Mouse (Mus musculus) T-cell, adult 2 months (primary cell): Measurements from ENCODE around the gene Vdr.
"Not testable (repeated sequence)": the region's sequence is repeated elsewhere in the genome, so short reads cannot be mapped to it uniquely, and the experiment has no call there.

ENCODE experiments used
- DNase-seq: peaks from one replicate; pipeline ENCODE4 v3.0.0; 2022; ENCODE audit warnings: low spot score

Gene Vdr

GRCm38 (mm10) chr15:97878696-97879328 lies 31.6 kb downstream of the Vdr start:
- no peak for DNase-seq

- DNase-seq, result no peak
Measured at GRCm38 (mm10) chr15:97875784-97876183, 34.6 kb downstream of the Vdr start.

- DNase-seq, result no peak
Measured at GRCm38 (mm10) chr15:97873717-97874116, 36.7 kb downstream of the Vdr start.

DNA sequence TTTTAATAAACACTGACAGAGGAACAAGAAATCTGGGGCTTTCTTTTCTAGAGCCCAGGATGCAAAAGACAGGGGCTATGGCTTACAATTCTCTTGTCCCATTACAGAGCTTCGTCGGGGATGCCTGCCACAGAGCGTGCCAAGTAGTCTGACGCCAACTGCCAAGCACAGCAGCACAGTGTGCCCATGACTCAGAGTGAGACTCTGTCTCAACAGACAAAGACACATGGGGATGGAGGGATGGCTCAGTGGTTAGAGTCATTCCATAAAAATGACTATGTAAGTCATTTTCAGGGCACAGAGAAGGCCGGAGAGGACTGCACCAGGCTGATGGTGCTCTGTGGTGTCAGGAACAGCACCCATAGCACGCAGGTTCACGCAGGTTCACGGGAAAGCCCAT lies 38.3 kb downstream of the Vdr start:
- no peak for DNase-seq

DNA sequence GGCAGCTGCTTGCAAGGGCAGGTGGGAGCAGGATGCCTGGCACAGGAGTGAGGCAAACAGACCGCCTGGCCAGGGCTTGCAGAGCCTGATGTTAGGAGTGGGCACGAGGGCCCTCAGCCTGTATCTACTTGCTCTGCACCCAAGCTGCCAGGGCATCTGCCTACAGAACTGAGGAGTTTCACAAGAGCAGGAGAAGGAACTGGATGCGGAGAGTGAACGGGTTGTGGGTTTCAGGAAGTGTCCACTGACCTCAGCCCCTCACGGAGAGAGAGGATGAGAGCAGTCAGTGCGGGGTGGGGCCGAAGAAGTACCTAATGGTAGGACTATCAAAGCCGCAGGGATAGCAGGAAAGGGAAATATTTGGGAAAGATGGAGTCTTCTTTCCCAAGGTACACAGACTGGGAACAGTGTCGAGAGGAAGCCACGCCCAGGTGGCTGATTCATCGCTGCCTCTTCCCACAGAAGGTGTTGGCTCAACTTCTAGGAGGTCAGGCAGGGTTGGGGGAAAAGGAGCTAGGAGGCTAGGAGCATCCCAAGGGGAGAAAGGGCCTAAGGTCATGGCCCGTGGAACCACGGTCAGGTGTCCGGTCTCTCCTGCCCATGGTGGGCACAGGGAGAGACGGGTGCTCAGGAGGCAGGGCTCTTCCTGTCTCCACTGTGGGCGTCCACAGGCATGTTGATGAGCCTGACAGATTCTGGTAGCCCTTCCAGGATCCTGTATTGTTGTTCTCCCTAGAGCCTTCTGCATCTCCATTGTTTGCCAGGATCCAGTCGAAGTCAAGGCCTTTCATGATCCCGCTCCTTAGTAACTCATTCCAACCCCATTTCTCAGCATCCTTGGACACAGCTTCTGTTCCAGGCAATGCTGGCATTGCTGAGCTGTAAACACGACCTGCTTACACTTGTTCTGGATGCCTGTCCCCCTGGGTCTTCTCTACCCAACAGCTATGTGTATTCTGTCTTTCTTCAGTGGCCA lies 39.1 kb downstream of the Vdr start:
- no peak for DNase-seq

DNA sequence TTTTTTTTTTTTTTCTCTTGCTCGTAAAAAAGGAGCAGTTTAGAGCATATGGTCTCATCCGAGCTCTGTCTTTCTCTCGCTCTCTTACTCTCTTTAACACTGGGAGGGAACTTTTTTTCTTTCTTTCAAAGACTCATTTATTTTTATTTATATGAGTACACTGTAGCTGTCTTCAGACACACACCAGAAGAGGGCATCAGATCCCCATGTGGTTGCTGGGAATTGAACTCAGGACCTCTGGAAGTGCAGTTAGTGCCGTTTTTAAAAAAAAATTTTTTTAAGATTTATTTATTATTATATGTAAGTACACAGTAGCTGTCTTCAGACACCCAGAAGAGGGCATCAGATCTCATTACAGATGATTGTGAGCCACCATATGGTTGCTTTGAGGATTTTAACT lies 40.3 kb downstream of the Vdr start:
- not testable (repeated sequence) for DNase-seq

GRCm38 (mm10) chr15:97868985-97869384 lies 41.4 kb downstream of the Vdr start:
- DNase-seq, result no peak

DNA sequence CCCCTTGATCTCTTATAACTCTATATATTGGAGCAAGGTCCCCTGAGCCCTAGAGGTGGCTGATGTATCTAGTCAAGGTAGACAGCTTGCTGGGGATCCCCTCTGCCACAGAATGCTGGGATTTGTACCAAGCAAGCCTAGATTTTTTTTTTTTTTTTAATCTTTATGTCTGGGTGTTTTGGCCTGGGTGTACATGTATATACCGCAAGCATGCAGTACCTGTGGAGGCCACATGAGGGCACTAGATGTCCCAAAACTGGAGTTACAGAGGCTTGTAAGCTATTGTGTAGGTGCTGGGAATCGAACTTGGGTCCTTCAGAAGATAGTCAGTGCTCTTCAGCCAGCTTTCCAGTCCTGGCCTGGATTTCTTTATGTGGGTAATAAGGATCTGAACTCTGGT lies 44.4 kb downstream of the Vdr start:
- DNase-seq, result no peak

DNA sequence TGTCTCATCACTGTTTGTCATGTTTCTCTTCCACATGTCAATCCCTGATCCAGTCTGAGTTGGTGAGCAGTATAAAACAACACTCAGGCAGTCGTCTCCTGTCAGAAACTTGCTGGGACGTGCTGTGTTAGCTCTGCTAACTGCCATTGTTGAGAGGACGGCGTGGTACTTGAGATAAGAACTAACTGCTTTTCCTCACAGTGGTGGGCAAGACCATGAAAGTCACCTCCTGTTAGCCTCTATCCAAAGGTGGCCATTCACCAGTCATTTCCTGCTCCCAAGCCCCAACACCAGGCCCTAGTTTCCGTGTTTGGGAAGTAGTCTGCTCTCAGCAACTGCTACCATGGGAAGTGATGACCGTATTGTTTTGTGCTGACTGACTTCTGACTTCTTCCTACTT lies 45.3 kb downstream of the Vdr start:
- no peak for DNase-seq

DNA sequence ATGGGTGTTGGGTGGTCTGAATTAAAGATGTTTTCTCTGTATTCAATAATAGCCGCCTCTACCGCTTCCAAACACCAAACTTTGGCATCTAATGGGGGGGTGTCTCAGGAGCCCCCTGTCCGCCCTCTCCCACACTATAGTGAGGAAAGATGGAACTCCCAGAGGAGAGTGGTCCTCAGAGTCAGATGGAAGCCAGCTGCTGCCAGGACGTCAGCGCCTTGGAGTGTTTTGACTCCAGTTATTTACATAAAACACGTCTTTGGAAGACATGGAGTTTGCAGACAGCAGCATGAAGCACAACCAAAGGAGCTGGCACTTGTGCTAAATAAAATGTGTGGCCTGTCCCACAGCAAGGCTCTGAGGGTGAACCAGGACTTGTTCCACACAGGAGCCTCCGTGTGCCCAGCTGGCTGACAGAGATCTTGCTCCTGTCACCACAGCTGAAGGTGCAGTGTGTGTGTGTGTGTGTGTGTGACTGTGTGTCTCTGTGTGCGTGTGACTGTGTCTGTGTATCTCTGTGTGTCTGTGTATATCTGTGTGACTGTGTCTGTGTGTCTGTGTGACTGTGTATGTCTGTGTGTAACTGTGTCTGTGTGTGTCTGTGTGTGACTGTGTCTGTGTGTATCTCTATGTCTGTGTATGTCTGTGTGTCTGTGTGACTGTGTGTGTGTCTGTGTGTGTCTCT lies 45.9 kb downstream of the Vdr start:
- DNase-seq, result no peak

DNA sequence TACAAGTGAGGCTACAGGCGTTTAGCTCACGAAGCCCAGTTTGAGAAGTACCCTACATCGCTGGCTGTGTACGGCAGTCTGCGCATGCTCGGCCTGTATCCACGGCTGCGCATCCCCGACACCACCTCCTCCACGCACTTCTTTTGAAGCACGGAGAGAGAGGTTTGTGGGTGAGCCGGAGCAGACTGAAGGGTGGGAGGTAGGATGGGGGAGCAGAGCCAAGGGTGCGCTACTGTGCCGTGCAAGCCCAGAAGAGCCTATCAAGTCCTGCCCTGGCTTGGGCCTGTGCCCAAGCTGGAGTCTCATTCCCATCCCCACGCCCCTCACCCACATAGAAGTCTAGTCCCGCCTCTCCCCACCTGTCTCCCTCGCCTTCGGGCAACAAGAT lies 46.9 kb downstream of the Vdr start:
- DNase-seq, result no peak

DNA sequence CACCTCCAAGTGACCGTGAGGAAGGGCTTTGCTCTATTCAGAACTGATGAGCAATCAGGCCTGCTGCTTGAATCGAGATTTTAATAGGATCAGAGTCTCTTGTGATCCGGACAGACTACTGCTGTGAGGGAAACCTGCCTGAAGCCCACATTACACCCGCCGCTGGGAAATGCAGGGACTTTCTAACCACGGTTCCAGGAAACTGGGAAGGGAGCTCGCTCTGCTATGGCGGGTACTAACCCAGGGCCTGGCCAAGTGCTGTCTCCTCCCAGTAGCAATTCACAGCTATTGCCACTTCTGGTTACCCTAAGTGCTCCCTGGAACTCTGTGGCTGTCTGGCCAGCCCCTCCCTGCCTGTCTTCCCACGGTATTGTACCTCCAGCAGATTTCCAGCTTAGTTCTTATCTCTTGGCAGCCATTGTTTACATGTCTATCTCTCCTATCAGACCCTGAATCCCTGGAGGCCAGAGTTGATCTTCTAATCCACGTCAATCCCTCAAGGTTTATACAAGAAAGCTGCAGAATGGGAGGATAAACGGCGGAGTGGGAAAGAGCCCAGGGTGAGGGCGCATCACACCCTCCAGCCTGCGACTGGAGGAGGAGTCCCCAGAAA lies 47.4 kb downstream of the Vdr start:
- no peak for DNase-seq

- DNase-seq, result no peak
Measured at GRCm38 (mm10) chr15:97860353-97860752, 50.1 kb downstream of the Vdr start.

- DNase-seq, result no peak
Measured at GRCm38 (mm10) chr15:97858431-97858830, 52.0 kb downstream of the Vdr start.

DNA sequence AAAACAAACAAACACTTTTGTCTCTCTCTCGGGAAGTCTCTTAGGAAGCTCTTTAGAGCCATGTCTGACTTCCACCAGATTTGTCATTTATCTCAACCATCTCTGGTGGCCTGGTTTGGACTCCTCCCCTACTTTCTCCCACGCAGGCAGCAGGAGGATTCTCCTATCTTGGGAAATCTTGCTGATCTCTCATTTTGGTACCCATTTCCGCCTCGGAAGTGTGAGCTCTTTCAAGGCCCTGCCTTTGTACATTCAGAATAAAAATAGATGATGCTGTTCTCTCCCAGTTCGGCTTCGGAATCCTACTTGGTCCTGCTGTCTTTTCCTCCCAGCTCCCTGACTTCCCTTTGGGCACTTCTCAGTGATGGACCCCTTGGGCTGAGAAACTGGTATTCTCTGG lies 55.9 kb downstream of the Vdr start:
- no peak for DNase-seq

DNA sequence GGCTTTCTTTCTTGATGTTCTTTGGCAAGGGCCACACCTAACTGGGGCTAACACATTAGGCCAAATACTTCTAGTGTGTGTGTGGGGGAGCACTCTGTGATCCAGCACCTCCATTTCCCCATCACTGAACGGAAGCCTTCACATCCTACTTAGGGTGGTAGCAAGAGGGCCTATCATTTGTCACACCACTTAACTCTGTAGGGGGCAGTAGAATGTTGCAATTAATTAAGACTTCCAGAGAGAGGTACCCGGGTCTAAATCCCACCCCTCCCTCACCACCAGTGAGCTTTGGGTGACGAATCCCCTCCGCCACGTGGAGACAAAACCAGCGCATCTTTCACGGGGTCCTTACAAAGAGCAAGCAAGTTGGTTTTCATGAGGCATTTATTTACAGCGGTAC lies 56.4 kb downstream of the Vdr start:
- no peak for DNase-seq

GRCm38 (mm10) chr15:97852291-97852690 lies 58.1 kb downstream of the Vdr start:
- DNase-seq, result no peak

DNA sequence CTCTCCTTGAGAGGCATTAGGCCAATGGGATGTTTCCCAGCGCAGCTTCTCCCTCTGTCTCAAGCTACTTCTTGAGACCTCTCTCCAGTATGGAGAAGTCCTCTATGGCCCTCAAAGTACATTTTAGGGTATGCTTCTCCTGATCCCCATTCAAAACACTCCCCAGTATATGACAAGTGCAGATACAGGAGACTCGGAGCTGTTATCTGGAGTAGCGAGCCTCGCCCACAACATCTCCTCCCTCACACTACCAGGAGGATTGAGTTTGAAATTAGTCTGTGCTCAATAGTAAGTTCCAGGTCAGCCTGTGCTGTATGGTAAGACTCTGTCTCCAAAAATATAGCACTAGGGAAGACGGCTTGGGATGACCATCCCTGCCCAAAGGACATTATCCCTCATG lies 59.4 kb downstream of the Vdr start:
- DNase-seq, result no peak

GRCm38 (mm10) chr15:97850441-97850840 lies 60.0 kb downstream of the Vdr start:
- peak; percentile 40 for DNase-seq

GRCm38 (mm10) chr15:97849116-97849911 lies 61.1 kb downstream of the Vdr start:
- peak; percentile 85 for DNase-seq

DNA sequence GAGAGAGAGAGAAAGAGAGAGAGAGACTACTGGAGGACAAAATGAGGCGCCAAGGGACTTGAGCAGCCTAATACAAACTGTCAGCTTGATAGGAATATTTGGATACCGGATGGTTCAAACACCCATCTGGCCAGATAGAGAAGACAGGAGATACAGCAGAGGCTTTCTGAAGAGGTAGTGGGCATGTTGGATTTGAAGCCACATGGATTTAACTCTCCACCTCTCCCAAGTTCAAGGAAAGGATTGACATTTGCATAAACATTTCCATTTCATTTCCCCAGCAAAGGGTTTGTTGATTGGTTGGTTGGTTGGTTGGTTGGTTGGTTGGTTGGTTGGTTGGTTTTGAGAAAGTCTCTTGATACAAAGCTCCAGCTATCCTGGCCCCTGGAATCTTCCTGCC lies 62.6 kb downstream of the Vdr start:
- no peak for DNase-seq

DNA sequence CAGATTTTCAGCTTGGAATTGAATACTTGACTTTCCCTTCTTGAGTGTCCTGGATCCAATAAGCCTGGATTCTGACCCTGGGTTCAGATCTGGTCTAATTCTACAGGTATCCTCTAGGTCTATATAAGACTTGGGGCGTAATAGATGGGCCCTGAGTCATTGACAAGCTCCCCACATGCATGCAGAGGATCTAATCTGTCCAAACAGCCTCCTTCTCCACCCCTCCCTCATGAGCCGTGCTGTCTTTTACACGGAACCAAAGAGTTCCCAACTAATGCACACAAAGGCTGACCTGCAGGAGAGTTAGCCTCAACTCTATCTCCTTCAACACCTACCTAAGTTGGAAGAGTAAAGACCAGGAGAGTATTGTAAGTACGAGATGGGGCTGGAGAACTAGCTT lies 63.1 kb downstream of the Vdr start:
- no peak for DNase-seq
